Mouse (Mus musculus): Measurements from ENCODE around the gene Kcnq4.

The Kcnq4 gene

GRCm38 (mm10) chr4:120747941-120748866, at the start of gene Kcnq4:
Gene Kcnq4, minus strand, starts transcription at chr4:120748612.
- H3K4me1 ChIP-seq (replicated peaks; ENCODE audit: low read depth, low read length): peaks cover 38% of the 10 kb centered on the region
- H3K27me3 ChIP-seq (ENCODE audit: insufficient read depth, low read length): peaks cover 85% of the 10 kb centered on the region
- peaks cover 7% of the 10 kb centered on the region for H3K9me3 ChIP-seq (ENCODE audit: low read length)
- peak within 1 kb of the TSS; percentile 77 for H3K4me3 ChIP-seq (replicated peaks; ENCODE audit: low read length)
- no peaks in the 10 kb centered on the region for H3K36me3 ChIP-seq (ENCODE audit: insufficient read depth, low read length)
- TF ChIP-seq CTCF (conservative IDR thresholded peaks at IDR 0.05; ENCODE audit: low read length): no peak
- no peak for TF ChIP-seq POU5F1 (IDR thresholded peaks at IDR 0.05; ENCODE audit: borderline replicate concordance, low read length)
- no peak for TF ChIP-seq NANOG (IDR thresholded peaks at IDR 0.05; ENCODE audit: borderline replicate concordance, low read length)

- Histone ChIP-seq H3K4me1 (replicated peaks; ENCODE audit: low read depth, low read length) (peaks cover 82% of the 10 kb centered on the region), H3K9me3 (ENCODE audit: low read length) (no peaks in the 10 kb centered on the region), H3K4me3 (replicated peaks; ENCODE audit: low read length) (no peak overlapping the region), H3K27me3 (ENCODE audit: insufficient read depth, low read length) (no peaks in the 10 kb centered on the region), H3K36me3 (ENCODE audit: insufficient read depth, low read length) (peaks cover 9% of the 10 kb centered on the region; the same call in 1 of the 2 replicates)
- no peak for TF ChIP-seq NANOG (IDR thresholded peaks at IDR 0.05; ENCODE audit: borderline replicate concordance, low read length)
- TF ChIP-seq CTCF (conservative IDR thresholded peaks at IDR 0.05; ENCODE audit: low read length): no peak
- no peak for TF ChIP-seq POU5F1 (IDR thresholded peaks at IDR 0.05; ENCODE audit: borderline replicate concordance, low read length)
Observed at GRCm38 (mm10) chr4:120796687-120797086, 48.3 kb upstream of the Kcnq4 start.

- Histone ChIP-seq H3K36me3 (ENCODE audit: insufficient read depth, low read length) (peaks cover 6% of the 10 kb centered on the region), H3K27me3 (ENCODE audit: insufficient read depth, low read length) (no peaks in the 10 kb centered on the region), H3K9me3 (ENCODE audit: low read length) (no peaks in the 10 kb centered on the region), H3K4me1 (replicated peaks; ENCODE audit: low read depth, low read length) (peaks cover 76% of the 10 kb centered on the region), H3K4me3 (replicated peaks; ENCODE audit: low read length) (no peak overlapping the region)
- TF ChIP-seq POU5F1 (IDR thresholded peaks at IDR 0.05; ENCODE audit: borderline replicate concordance, low read length) (no peak), NANOG (IDR thresholded peaks at IDR 0.05; ENCODE audit: borderline replicate concordance, low read length) (no peak), CTCF (conservative IDR thresholded peaks at IDR 0.05; ENCODE audit: low read length) (no peak)
Observed at GRCm38 (mm10) chr4:120795646-120796045, 47.2 kb upstream of the Kcnq4 start.

GRCm38 (mm10) chr4:120792918-120793317, 44.5 kb upstream of the Kcnq4 start:
- peaks cover 49% of the 10 kb centered on the region for H3K4me1 ChIP-seq (replicated peaks; ENCODE audit: low read depth, low read length)
- H3K27me3 ChIP-seq (ENCODE audit: insufficient read depth, low read length): no peaks in the 10 kb centered on the region
- no peak overlapping the region for H3K4me3 ChIP-seq (replicated peaks; ENCODE audit: low read length)
- TF ChIP-seq NANOG (IDR thresholded peaks at IDR 0.05; ENCODE audit: borderline replicate concordance, low read length) (no peak), POU5F1 (IDR thresholded peaks at IDR 0.05; ENCODE audit: borderline replicate concordance, low read length) (no peak), CTCF (conservative IDR thresholded peaks at IDR 0.05; ENCODE audit: low read length) (no peak)
- H3K9me3 ChIP-seq (ENCODE audit: low read length): no peaks in the 10 kb centered on the region
- H3K36me3 ChIP-seq (ENCODE audit: insufficient read depth, low read length): peaks cover 29% of the 10 kb centered on the region

GRCm38 (mm10) chr4:120790027-120790426, 41.6 kb upstream of the Kcnq4 start:
- Histone ChIP-seq H3K4me3 (replicated peaks; ENCODE audit: low read length) (no peak overlapping the region), H3K27me3 (ENCODE audit: insufficient read depth, low read length) (no peaks in the 10 kb centered on the region), H3K9me3 (ENCODE audit: low read length) (no peaks in the 10 kb centered on the region), H3K4me1 (replicated peaks; ENCODE audit: low read depth, low read length) (peaks cover 23% of the 10 kb centered on the region), H3K36me3 (ENCODE audit: insufficient read depth, low read length) (peaks cover 55% of the 10 kb centered on the region)
- TF ChIP-seq NANOG (IDR thresholded peaks at IDR 0.05; ENCODE audit: borderline replicate concordance, low read length) (no peak), CTCF (conservative IDR thresholded peaks at IDR 0.05; ENCODE audit: low read length) (no peak), POU5F1 (IDR thresholded peaks at IDR 0.05; ENCODE audit: borderline replicate concordance, low read length) (no peak)

- peaks cover 54% of the 10 kb centered on the region for H3K4me1 ChIP-seq (replicated peaks; ENCODE audit: low read depth, low read length)
- peaks cover 18% of the 10 kb centered on the region for H3K27me3 ChIP-seq (ENCODE audit: insufficient read depth, low read length)
- TF ChIP-seq NANOG (IDR thresholded peaks at IDR 0.05; ENCODE audit: borderline replicate concordance, low read length): peak; percentile 33; the same call in 1 of the 2 replicates
- no peak for TF ChIP-seq POU5F1 (IDR thresholded peaks at IDR 0.05; ENCODE audit: borderline replicate concordance, low read length)
- TF ChIP-seq CTCF (conservative IDR thresholded peaks at IDR 0.05; ENCODE audit: low read length): no peak
- H3K4me3 ChIP-seq (replicated peaks; ENCODE audit: low read length): no peak overlapping the region
- peaks cover 41% of the 10 kb centered on the region for H3K36me3 ChIP-seq (ENCODE audit: insufficient read depth, low read length)
- H3K9me3 ChIP-seq (ENCODE audit: low read length): no peaks in the 10 kb centered on the region
Observed at GRCm38 (mm10) chr4:120755801-120756200, 7.4 kb upstream of the Kcnq4 start.

- Histone ChIP-seq H3K36me3 (ENCODE audit: insufficient read depth, low read length) (peaks cover 36% of the 10 kb centered on the region), H3K27me3 (ENCODE audit: insufficient read depth, low read length) (peaks cover 23% of the 10 kb centered on the region), H3K4me1 (replicated peaks; ENCODE audit: low read depth, low read length) (peaks cover 54% of the 10 kb centered on the region), H3K4me3 (replicated peaks; ENCODE audit: low read length) (no peak overlapping the region), H3K9me3 (ENCODE audit: low read length) (no peaks in the 10 kb centered on the region)
- TF ChIP-seq POU5F1 (IDR thresholded peaks at IDR 0.05; ENCODE audit: borderline replicate concordance, low read length): no peak
- TF ChIP-seq CTCF (conservative IDR thresholded peaks at IDR 0.05; ENCODE audit: low read length): peak; percentile 81
Observed at GRCm38 (mm10) chr4:120755299-120755698, 6.9 kb upstream of the Kcnq4 start.

GRCm38 (mm10) chr4:120749601-120750000, 1.2 kb upstream of the Kcnq4 start:
- H3K4me1 ChIP-seq (replicated peaks; ENCODE audit: low read depth, low read length): peaks cover 34% of the 10 kb centered on the region
- no peak for TF ChIP-seq POU5F1 (IDR thresholded peaks at IDR 0.05; ENCODE audit: borderline replicate concordance, low read length)
- no peak for TF ChIP-seq NANOG (IDR thresholded peaks at IDR 0.05; ENCODE audit: borderline replicate concordance, low read length)
- no peak for TF ChIP-seq CTCF (conservative IDR thresholded peaks at IDR 0.05; ENCODE audit: low read length)
- H3K9me3 ChIP-seq (ENCODE audit: low read length): peaks cover 7% of the 10 kb centered on the region
- no peaks in the 10 kb centered on the region for H3K36me3 ChIP-seq (ENCODE audit: insufficient read depth, low read length)
- no peak overlapping the region for H3K4me3 ChIP-seq (replicated peaks; ENCODE audit: low read length)
- H3K27me3 ChIP-seq (ENCODE audit: insufficient read depth, low read length): peaks cover 73% of the 10 kb centered on the region
